Mouse (Mus musculus) lung, postnatal 14 days (tissue): Measurements from ENCODE around the gene Relb.
A peak's percentile ranks its signal among the peaks of the same experiment; 100 is the strongest.

Source experiments
- DNase-seq: peaks from one replicate; pipeline ENCODE4 v3.0.0; 2021

The Relb gene

GRCm38 (mm10) chr7:19629361-19629734 is at the start of gene Relb:
Relb (minus strand) TSS chr7:19629438.
- DNase-seq, result peak; percentile 96

GRCm38 (mm10) chr7:19678901-19679300 is 49.7 kb upstream of the Relb start:
- no peak for DNase-seq

DNA sequence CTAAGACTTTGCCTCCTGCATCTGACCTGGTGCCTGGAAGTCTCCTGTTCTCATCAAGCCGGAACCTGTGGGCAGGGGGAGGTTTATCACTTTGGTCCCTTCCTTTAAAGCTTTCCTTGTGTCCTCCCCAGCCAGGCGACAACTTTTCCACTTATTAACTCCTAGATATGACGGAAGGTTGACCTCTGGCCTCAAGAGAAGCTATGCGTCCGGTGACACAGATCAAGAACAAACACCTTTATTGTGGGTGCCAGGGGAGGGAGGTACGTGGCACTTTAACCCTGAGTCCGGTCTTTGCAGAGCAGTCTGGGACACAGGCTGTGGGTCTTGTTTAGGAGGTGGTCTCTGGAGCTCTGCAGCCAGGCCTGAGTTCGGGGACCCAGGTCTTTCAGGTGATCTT is 48.6 kb upstream of the Relb start, which contains the start of gene Apoc2:
Gene Apoc2, minus strand, starts transcription at position 70 of the 400 bp plus-strand sequence.
- DNase-seq, result no peak

DNA sequence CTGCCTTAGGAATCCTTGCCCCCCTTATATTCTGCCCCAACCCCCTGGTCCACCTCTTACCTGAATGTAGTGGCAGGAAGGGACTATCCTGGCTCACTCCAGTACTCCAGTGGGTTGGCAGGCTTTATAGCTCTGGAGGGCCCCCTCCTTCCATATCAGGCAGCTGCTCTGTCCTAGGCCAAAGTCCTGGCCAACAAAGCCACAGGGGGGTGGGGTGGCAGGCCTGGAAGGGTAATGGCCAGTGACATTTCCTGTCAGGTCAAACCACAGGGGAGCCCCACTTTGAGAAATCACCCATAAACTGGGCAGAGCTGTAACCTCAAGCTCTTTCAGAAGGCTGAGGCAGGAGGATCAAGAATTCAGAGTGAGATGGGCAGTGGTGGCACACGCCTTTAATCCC is 47.4 kb upstream of the Relb start:
- DNase-seq, result no peak

DNA sequence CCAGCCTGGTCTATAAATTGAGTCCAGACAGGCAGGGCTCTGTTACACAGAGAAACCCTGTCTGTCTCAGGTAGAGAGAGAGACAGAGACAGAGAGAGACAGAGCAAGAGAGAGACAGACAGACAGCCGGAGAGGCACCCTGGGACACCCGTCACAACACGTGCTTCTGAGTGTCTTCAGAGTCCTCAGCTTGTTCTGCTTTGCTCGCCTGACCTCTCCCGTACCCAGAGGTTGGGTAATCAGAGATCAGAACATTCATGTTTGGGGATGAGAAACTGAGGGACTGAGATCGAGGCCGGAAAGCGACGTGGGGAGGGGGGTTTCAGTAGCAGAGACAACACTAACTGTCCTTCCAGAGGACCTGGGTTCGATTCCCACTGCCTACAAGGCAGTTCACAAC is 46.6 kb upstream of the Relb start:
- DNase-seq, result no peak

DNA sequence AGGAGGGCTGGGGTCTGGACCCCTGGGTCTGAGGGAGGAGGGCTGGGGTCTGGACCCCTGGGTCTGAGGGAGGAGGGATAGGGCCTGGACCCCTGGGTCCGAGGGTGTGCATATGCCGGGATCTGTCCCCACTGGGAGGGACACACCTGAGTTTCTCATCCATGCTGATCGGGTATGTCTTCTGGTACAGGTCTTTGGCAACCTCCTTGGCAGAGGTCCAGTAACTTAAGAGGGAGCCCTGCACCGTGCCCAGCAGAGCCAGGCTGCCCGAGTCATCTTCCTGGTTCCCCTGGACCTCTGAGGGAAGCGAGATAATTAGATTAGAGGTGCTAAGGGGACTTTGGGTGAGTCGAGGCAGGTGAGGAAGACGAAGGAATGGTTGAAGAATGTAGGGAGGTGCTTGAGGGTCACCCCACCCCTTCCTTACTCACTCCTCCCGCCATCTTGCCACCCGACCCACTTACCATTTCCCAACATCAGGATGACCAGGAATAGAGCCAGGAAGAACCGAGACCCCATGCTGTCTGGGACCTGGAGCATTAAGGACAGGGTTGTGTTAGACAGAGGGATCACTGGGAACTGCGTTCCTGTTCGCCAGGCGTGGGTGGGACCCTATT is 44.0 kb upstream of the Relb start:
- no peak for DNase-seq

- no peak for DNase-seq
Observed at GRCm38 (mm10) chr7:19671511-19671910, 42.3 kb upstream of the Relb start.

GRCm38 (mm10) chr7:19668947-19669721 is 39.9 kb upstream of the Relb start:
- peak; percentile 97 for DNase-seq

- no peak for DNase-seq
Observed at GRCm38 (mm10) chr7:19667434-19667833, 38.2 kb upstream of the Relb start.

DNA sequence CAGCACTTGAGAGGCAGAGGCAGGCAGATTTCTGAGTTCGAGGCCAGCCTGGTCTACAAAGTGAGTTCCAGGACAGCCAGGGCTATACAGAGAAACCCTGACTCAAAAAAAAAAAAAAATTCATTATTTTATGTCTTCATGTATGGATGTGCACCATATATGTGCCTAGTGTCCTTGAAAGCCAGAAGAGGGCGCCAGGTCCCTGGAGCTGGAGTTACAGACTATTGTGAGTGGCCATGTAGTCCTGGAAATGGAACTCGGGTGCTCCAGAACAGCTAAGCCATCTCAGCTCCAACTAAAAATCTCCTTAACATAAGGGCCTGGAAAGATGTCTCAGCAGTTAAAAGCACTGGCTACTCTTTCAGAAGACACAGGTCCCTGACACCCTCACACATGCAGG is 37.5 kb upstream of the Relb start:
- DNase-seq, result no peak

- peak; percentile 97 for DNase-seq
Observed at GRCm38 (mm10) chr7:19664955-19665841, 36.0 kb upstream of the Relb start, which contains the start of gene Clptm1. Clptm1 (minus strand) TSS chr7:19665033.

- no peak for DNase-seq
Observed at GRCm38 (mm10) chr7:19664455-19664954, 35.3 kb upstream of the Relb start.

DNA sequence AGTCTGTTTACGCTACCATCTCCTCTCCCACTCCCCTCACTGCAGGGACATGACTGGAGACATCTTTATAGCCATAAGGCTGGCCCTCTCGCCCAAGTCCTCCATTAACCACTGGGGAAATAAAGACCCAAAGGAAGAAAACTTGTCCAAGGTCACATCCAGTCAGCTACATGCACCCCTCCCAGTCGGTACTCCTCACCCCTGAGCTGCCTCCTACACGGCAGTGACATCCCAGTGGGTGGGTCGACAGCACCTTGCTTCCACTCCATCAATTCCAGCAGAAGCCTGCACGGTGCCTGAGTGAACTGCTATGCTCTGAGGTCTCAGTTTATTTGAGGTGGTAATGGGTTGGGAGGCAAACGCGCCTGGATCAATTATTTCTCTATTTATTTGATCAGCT is 34.7 kb upstream of the Relb start:
- DNase-seq, result no peak

DNA sequence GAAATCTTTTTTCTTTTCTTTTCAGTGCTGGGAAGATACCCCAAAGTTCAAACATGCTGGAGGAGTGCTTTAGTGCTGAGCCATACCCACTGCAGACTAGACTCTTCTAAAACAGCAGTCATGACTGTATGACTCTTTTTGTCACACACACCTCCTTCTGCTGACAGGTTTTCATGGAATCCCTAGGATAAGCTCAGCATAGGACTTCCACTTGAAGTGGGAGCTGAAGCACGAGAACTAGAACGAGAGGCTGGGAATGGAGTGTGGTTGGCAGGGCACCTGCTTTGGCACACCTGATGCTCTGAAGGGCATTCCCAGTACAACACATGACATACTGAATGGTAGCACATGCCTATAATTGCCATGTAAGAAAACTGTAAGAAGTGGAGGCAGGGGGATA is 23.4 kb upstream of the Relb start:
- no peak for DNase-seq

GRCm38 (mm10) chr7:19651063-19651786 is 22.0 kb upstream of the Relb start:
- peak; percentile 20 for DNase-seq

GRCm38 (mm10) chr7:19641223-19641622 is 12.0 kb upstream of the Relb start:
- DNase-seq, result no peak

DNA sequence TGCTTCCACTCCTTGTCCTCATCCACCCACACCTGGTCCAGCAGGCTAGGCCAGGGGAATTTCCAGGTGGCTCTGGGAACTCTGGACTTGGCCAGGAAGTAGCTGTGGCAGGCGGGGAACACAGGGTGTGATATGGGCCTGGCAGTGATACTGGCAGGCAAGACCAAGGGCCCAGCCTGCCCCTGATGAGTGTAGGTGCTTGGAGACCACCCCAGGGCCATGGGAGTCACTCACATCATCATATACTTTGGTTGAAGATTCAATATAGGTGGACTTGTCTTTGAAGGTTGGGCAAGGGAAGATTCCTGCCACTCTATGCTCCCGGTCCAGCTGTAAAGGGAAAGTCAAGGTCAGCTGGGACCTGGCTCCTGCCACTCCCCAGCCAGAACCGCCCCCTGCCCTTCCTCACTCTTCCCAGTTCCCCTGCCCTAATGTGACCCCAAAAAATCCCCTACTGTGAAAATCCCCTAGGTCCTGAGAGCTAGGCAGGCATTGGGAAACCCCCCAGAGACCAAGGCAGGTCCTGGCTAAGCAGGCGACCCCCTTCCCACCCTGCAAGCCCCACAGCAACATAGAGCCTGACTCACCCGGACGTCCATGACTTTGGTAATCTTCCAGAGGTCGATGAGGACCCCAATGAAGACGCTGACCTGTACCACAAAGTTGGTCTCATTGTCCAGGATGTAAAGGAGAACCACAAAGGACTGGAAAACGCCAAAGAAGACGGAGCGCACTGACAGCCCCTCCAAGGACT is 6.0 kb upstream of the Relb start:
- DNase-seq, result no peak

DNA sequence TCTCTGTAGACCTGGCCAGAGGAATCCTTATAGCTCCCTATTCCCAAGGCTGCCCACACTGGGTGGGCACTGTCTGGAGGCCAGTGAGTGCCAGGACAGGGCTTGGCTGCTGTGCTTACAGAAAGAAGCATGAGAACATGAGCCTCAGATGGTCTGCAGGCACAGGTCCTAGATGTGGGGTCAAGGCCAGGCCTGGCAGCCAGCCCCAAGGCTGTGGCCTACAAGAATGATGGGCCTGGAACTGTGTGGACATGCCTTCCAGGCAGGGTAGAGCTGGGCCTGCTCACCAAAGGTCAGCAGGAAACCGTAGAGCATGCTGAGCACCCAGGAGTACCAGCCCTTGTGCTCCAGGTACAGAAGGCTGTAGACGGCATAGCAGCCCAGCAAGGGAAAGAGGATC is 5.4 kb upstream of the Relb start:
- DNase-seq, result no peak

DNA sequence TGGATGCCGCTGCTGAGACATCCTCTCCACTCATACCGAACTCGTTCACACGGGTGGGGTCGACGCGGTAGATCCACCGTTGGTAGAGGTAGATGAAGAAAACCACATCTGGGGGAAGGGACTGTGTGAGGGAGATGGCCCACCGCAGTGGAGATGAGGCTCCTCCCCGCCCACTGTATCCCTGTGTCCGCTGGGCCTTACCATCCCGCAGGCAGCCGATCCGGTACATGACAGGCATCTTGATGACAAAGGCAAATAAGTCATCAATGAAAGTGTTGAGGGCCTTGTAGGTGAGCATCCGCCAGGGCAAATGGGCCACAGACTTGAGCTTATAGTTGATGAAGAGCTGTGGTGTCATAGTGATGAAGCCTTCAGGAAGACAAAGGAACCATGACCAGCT is 4.6 kb upstream of the Relb start:
- DNase-seq, result no peak

GRCm38 (mm10) chr7:19633197-19633596 is 4.0 kb upstream of the Relb start:
- DNase-seq, result no peak

GRCm38 (mm10) chr7:19632720-19633119 is 3.5 kb upstream of the Relb start:
- DNase-seq, result no peak

DNA sequence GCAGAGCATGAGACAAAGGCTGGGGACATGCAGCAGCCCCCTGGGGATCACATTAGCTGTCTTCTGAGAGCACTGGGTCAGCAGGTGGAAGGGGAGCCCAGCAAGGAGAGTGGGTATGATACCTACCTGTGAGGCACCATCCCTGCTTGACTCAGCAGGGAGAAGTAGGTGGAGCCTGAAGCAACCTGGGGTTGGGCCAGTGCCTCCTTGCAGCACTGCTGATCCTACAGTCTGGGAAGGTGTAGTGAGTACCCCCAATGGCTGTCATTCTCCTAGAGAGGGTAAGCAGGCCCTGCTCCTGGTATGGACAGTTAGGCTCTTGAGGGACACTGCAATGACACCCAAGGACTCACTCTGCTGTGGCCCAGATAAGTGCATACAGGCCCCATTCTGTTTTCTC is 3.0 kb upstream of the Relb start:
- no peak for DNase-seq
